Mouse (Mus musculus): ENCODE results near the gene Wdr31. TPM values are rescaled to one million over a fixed set of nuclear protein-coding genes. Genes with fewer than 3 reads are reported as not detected.
A peak's percentile ranks its signal among the peaks of the same experiment; 100 is the strongest.

The Wdr31 gene
- polyA plus RNA-seq (2016; fragmentation: Nextera tagmentation; extraction: Ambion mirVana) = 4.3 and 7.1 TPM in 2 replicates

- H3K36me3 ChIP-seq = no peaks in the 10 kb centered on the region
- peak within 1 kb of the TSS; percentile 82 for H3K27ac ChIP-seq
- WGBS = under 1% methylated on average over 30 of the region's 30 CpGs
- DNase-seq (ENCODE audit: low spot score) = peak; percentile 90
- H3K9me3 ChIP-seq = no peaks in the 10 kb centered on the region
- peak within 1 kb of the TSS; percentile 78 for H3K4me3 ChIP-seq
- H3K4me1 ChIP-seq = peaks cover 5% of the 10 kb centered on the region
- no peaks in the 10 kb centered on the region for H3K27me3 ChIP-seq (ENCODE audit: insufficient read depth, poor library complexity, severe bottlenecking)
Observed at GRCm38 (mm10) chr4:62470598-62471051, at the start of gene Wdr31. Wdr31 (minus strand) TSS chr4:62470896.

- Histone ChIP-seq H3K4me1 (peaks cover 48% of the 10 kb centered on the region), H3K36me3 (peaks cover 21% of the 10 kb centered on the region), H3K27me3 (ENCODE audit: insufficient read depth, poor library complexity, severe bottlenecking) (no peaks in the 10 kb centered on the region), H3K4me3 (peak within 1 kb of the TSS; percentile 71), H3K27ac (peak within 1 kb of the TSS; percentile 92), H3K9me3 (no peaks in the 10 kb centered on the region)
- DNase-seq (ENCODE audit: low spot score) = peak; percentile 96
- WGBS = under 1% methylated on average over 37 of the region's 37 CpGs
Observed at GRCm38 (mm10) chr4:62519849-62520233, 49.1 kb upstream of the Wdr31 start, which contains the start of gene Alad. Alad (minus strand) TSS chr4:62519918.

GRCm38 (mm10) chr4:62519122-62519848 lies 48.6 kb upstream of the Wdr31 start:
- peak; percentile 85 for DNase-seq (ENCODE audit: low spot score)
- WGBS = 2% methylated on average over 26 of the region's 26 CpGs
- Histone ChIP-seq H3K36me3 (peaks cover 21% of the 10 kb centered on the region), H3K4me3 (peak overlapping the region; percentile 71), H3K9me3 (no peaks in the 10 kb centered on the region), H3K27ac (peak overlapping the region; percentile 92), H3K27me3 (ENCODE audit: insufficient read depth, poor library complexity, severe bottlenecking) (no peaks in the 10 kb centered on the region), H3K4me1 (peaks cover 45% of the 10 kb centered on the region)

GRCm38 (mm10) chr4:62518416-62519121 lies 47.9 kb upstream of the Wdr31 start:
- DNase-seq (ENCODE audit: low spot score) = no peak

GRCm38 (mm10) chr4:62517538-62518415 lies 47.1 kb upstream of the Wdr31 start:
- Histone ChIP-seq H3K4me3 (peak overlapping the region; percentile 71), H3K27me3 (ENCODE audit: insufficient read depth, poor library complexity, severe bottlenecking) (no peaks in the 10 kb centered on the region), H3K36me3 (peaks cover 24% of the 10 kb centered on the region), H3K27ac (peak overlapping the region; percentile 92), H3K4me1 (peaks cover 41% of the 10 kb centered on the region), H3K9me3 (no peaks in the 10 kb centered on the region)
- DNase-seq (ENCODE audit: low spot score) = no peak
- 84% methylated on average over 10 of the region's 10 CpGs for WGBS

More at GRCm38 (mm10) chr4:62518416-62519121, 47.9 kb upstream of the Wdr31 start:
- H3K36me3 ChIP-seq = peaks cover 24% of the 10 kb centered on the region
- WGBS = 52% methylated on average over 13 of the region's 13 CpGs
- H3K4me1 ChIP-seq = peaks cover 42% of the 10 kb centered on the region
- no peaks in the 10 kb centered on the region for H3K27me3 ChIP-seq (ENCODE audit: insufficient read depth, poor library complexity, severe bottlenecking)
- no peaks in the 10 kb centered on the region for H3K9me3 ChIP-seq
- peak overlapping the region; percentile 92 for H3K27ac ChIP-seq
- H3K4me3 ChIP-seq = peak overlapping the region; percentile 71

GRCm38 (mm10) chr4:62517046-62517445 lies 46.4 kb upstream of the Wdr31 start:
- Histone ChIP-seq H3K4me1 (peaks cover 41% of the 10 kb centered on the region), H3K4me3 (peak overlapping the region; percentile 71), H3K36me3 (peaks cover 25% of the 10 kb centered on the region), H3K27me3 (ENCODE audit: insufficient read depth, poor library complexity, severe bottlenecking) (no peaks in the 10 kb centered on the region), H3K9me3 (no peaks in the 10 kb centered on the region), H3K27ac (peak overlapping the region; percentile 84)
- WGBS = 82% methylated on average over 8 of the region's 8 CpGs
- no peak for DNase-seq (ENCODE audit: low spot score)

- WGBS = 54% methylated on average over 1 of the region's 1 CpGs
- peak; percentile 92 for DNase-seq (ENCODE audit: low spot score)
Observed at GRCm38 (mm10) chr4:62516579-62516978, 45.9 kb upstream of the Wdr31 start.

GRCm38 (mm10) chr4:62516079-62516478 lies 45.4 kb upstream of the Wdr31 start:
- peak; percentile 89 for DNase-seq (ENCODE audit: low spot score)
- Histone ChIP-seq H3K4me1 (peaks cover 41% of the 10 kb centered on the region), H3K27ac (peak overlapping the region; percentile 84), H3K36me3 (peaks cover 35% of the 10 kb centered on the region), H3K4me3 (peak overlapping the region; percentile 71), H3K9me3 (no peaks in the 10 kb centered on the region), H3K27me3 (ENCODE audit: insufficient read depth, poor library complexity, severe bottlenecking) (no peaks in the 10 kb centered on the region)
- WGBS = 23% methylated on average over 2 of the region's 2 CpGs

More at GRCm38 (mm10) chr4:62516579-62516978, 45.9 kb upstream of the Wdr31 start:
- no peaks in the 10 kb centered on the region for H3K9me3 ChIP-seq
- H3K36me3 ChIP-seq = peaks cover 30% of the 10 kb centered on the region
- peaks cover 41% of the 10 kb centered on the region for H3K4me1 ChIP-seq
- H3K27me3 ChIP-seq (ENCODE audit: insufficient read depth, poor library complexity, severe bottlenecking) = no peaks in the 10 kb centered on the region
- H3K27ac ChIP-seq = peak overlapping the region; percentile 84
- peak overlapping the region; percentile 71 for H3K4me3 ChIP-seq

- H3K9me3 ChIP-seq = no peaks in the 10 kb centered on the region
- peak overlapping the region; percentile 84 for H3K27ac ChIP-seq
- H3K4me3 ChIP-seq = peak overlapping the region; percentile 71
- peaks cover 40% of the 10 kb centered on the region for H3K4me1 ChIP-seq
- no peak for DNase-seq (ENCODE audit: low spot score)
- WGBS = 59% methylated on average over 3 of the region's 3 CpGs
- no peaks in the 10 kb centered on the region for H3K27me3 ChIP-seq (ENCODE audit: insufficient read depth, poor library complexity, severe bottlenecking)
- H3K36me3 ChIP-seq = peaks cover 40% of the 10 kb centered on the region
Observed at GRCm38 (mm10) chr4:62515490-62515889, 44.8 kb upstream of the Wdr31 start.

GRCm38 (mm10) chr4:62514995-62515394 lies 44.3 kb upstream of the Wdr31 start:
- DNase-seq (ENCODE audit: low spot score) = no peak
- peaks cover 39% of the 10 kb centered on the region for H3K4me1 ChIP-seq
- H3K9me3 ChIP-seq = no peaks in the 10 kb centered on the region
- peaks cover 45% of the 10 kb centered on the region for H3K36me3 ChIP-seq
- H3K4me3 ChIP-seq = peak overlapping the region; percentile 71
- no peaks in the 10 kb centered on the region for H3K27me3 ChIP-seq (ENCODE audit: insufficient read depth, poor library complexity, severe bottlenecking)
- H3K27ac ChIP-seq = peak overlapping the region; percentile 84
- 82% methylated on average over 7 of the region's 7 CpGs for WGBS

- no peaks in the 10 kb centered on the region for H3K27me3 ChIP-seq (ENCODE audit: insufficient read depth, poor library complexity, severe bottlenecking)
- WGBS = 42% methylated on average over 11 of the region's 11 CpGs
- 0 out of 2 replicates have a peak overlapping the region, but pooled peaks have one; percentile 7 for H3K4me3 ChIP-seq
- peaks cover 55% of the 10 kb centered on the region for H3K36me3 ChIP-seq
- peaks cover 38% of the 10 kb centered on the region for H3K4me1 ChIP-seq
- no peak for DNase-seq (ENCODE audit: low spot score)
- H3K9me3 ChIP-seq = no peaks in the 10 kb centered on the region
- 0 out of 2 replicates have a peak overlapping the region, but pooled peaks have one; percentile 33 for H3K27ac ChIP-seq
Observed at GRCm38 (mm10) chr4:62513998-62514506, 43.4 kb upstream of the Wdr31 start.

- 91% methylated on average over 11 of the region's 11 CpGs for WGBS
- no peak for DNase-seq (ENCODE audit: low spot score)
- no peak overlapping the region for H3K27ac ChIP-seq
- H3K9me3 ChIP-seq = no peaks in the 10 kb centered on the region
- peaks cover 68% of the 10 kb centered on the region for H3K36me3 ChIP-seq
- no peaks in the 10 kb centered on the region for H3K27me3 ChIP-seq (ENCODE audit: insufficient read depth, poor library complexity, severe bottlenecking)
- no peak overlapping the region for H3K4me3 ChIP-seq
- H3K4me1 ChIP-seq = peaks cover 5% of the 10 kb centered on the region; the same call in 1 of the 2 replicates
Observed at GRCm38 (mm10) chr4:62509946-62510345, 39.2 kb upstream of the Wdr31 start.
